Mouse (Mus musculus): ENCODE results near the gene Ppfibp2.

DNA sequence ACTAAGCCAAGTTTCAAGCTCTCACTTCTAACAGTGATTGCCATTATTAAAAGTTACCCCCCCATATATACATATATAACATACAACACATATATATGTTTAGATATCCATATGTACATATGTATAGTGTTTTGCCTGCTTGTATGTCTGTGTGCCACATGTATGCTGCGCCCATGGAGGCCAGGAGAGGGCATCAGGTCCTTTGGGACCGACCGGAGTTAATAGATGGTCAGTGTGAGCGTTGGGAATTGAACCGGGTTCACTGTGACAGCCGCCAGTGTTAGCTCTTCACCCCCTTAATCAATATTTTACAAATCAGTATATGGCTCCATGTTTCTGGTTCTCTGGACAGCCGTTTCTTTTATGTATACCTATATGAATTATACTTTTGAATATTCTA, 55.0 kb downstream of the Ppfibp2 start:
- TF ChIP-seq POLR2A (IDR thresholded peaks at IDR 0.05; ENCODE audit: control insufficient read depth, low read depth, low read length) (no peak), CTCF (IDR thresholded peaks at IDR 0.05; ENCODE audit: control insufficient read depth, insufficient read depth, insufficient replicate concordance, low read depth, low read length) (no peak)

All from testis, adult 2 months (tissue).